11 mouse cellular contexts compared by ENCODE assay signal in genomic region chr9:115214572-115215571, GRCm38 (mm10).
DNase-seq lines count a peak whose midpoint lies in the region; ATAC-seq and TF ChIP-seq lines count a peak whose summit lies in the region.
"Had no signal": no experiment of that assay in that cellular context is flagged by ENCODE, and none has a peak within 500 bp of the region (broad histone marks: within the 10 kb centered on the region; RNA-seq: fewer than 3 reads in every experiment).

No protein-coding gene starts in this region.

- H3K4me1 ChIP-seq in heart, embryonic 16.5 days (ENCODE audit: control insufficient read depth, insufficient read depth, low read length): peaks cover 8% of the 10 kb centered on the region
- peaks cover 11% of the 10 kb centered on the region; the same call in 1 of the 2 replicates for H3K4me1 ChIP-seq in lung, postnatal 0 days (ENCODE audit: insufficient read depth, low read depth, low read length)
- no peaks in the 10 kb centered on the region; the same call in 1 of the 2 replicates for H3K4me1 ChIP-seq in lung, adult 2 months (ENCODE audit: control insufficient read depth, insufficient read depth, low read length)
- H3K4me1 ChIP-seq in limb, embryonic 15.5 days: peaks cover 25% of the 10 kb centered on the region
- H3K4me1 ChIP-seq in forebrain, embryonic 13.5 days: peaks cover 17% of the 10 kb centered on the region

- no peak for DNase-seq in heart, postnatal 10 days
- DNase-seq in lung, postnatal 0 days (ENCODE audit: low spot score): peak; percentile 40
- no peak for DNase-seq in lung, adult 2 months
- peak; percentile 39 for DNase-seq in embryo, embryonic 10.5 days (ENCODE audit: low spot score)
- DNase-seq in adrenal gland, adult 2 months: no peak
- DNase-seq: gastrocnemius, postnatal 14 days; layer of hippocampus, postnatal 36 days; right cerebral cortex, postnatal 4 days had no signal

- no peaks in the 10 kb centered on the region for H3K27me3 ChIP-seq in heart, embryonic 16.5 days (ENCODE audit: control insufficient read depth, insufficient read depth, low read length)
- no peaks in the 10 kb centered on the region for H3K27me3 ChIP-seq in lung, postnatal 0 days (replicated peaks; ENCODE audit: insufficient read depth, low read length)
- H3K27me3 ChIP-seq in limb, embryonic 15.5 days: no peaks in the 10 kb centered on the region
- no peaks in the 10 kb centered on the region for H3K27me3 ChIP-seq in forebrain, embryonic 13.5 days

- TF ChIP-seq EP300 in lung, postnatal 0 days (IDR thresholded peaks at IDR 0.05): no peak

- 20% methylated on average over 7 of the region's 7 CpGs for WGBS in heart, embryonic 16.5 days
- 21% methylated on average over 7 of the region's 7 CpGs for WGBS in lung, postnatal 0 days
- WGBS in lung, adult 2 months: 30% methylated on average over 7 of the region's 7 CpGs
- whole genome bisulfite sequencing in limb, embryonic 15.5 days: 21% methylated on average over 7 of the region's 7 CpGs
- WGBS in forebrain, embryonic 13.5 days: 26% methylated on average over 7 of the region's 7 CpGs

- H3K4me2 ChIP-seq in heart, embryonic 16.5 days (ENCODE audit: low read depth, low read length): no peak overlapping the region; the same call in 1 of the 2 replicates
- H3K4me2 ChIP-seq in lung, postnatal 0 days (replicated peaks; ENCODE audit: low read depth, low read length): no peak overlapping the region
- no peak overlapping the region for H3K4me2 ChIP-seq in limb, embryonic 15.5 days
- no peak overlapping the region for H3K4me2 ChIP-seq in forebrain, embryonic 13.5 days

- intact Hi-C loops in heart, postnatal 10 days (cut with DNase I): no loop called here

- ATAC-seq in heart, embryonic 16.5 days (replicated peaks; ENCODE audit: extremely low read depth, insufficient read depth, low FRiP score): 0 out of 2 replicates have a peak, but pooled peaks have one; percentile 25
- ATAC-seq in lung, postnatal 0 days: peak; percentile 34
- no peak for ATAC-seq in limb, embryonic 15.5 days (ENCODE audit: insufficient number of reproducible peaks, low FRiP score, low TSS enrichment, low read depth)
- ATAC-seq in forebrain, embryonic 13.5 days: no peak

- no peak for TF ChIP-seq POLR2A in lung, adult 2 months (IDR thresholded peaks at IDR 0.05; ENCODE audit: borderline replicate concordance, extremely low read depth, low read depth, low read length)

- no peaks in the 10 kb centered on the region for H3K36me3 ChIP-seq in heart, embryonic 16.5 days (ENCODE audit: control insufficient read depth, insufficient read depth)
- H3K36me3 ChIP-seq in lung, postnatal 0 days (ENCODE audit: insufficient read depth, low read length): no peaks in the 10 kb centered on the region
- H3K36me3 ChIP-seq in limb, embryonic 15.5 days: no peaks in the 10 kb centered on the region
- H3K36me3 ChIP-seq in forebrain, embryonic 13.5 days (ENCODE audit: poor library complexity, severe bottlenecking): no peaks in the 10 kb centered on the region

- no peaks in the 10 kb centered on the region for H3K9me3 ChIP-seq in heart, embryonic 16.5 days (replicated peaks; ENCODE audit: control insufficient read depth, low read length)
- H3K9me3 ChIP-seq in lung, postnatal 0 days (ENCODE audit: low read length): no peaks in the 10 kb centered on the region; the same call in 1 of the 2 replicates
- H3K9me3 ChIP-seq in limb, embryonic 15.5 days: no peaks in the 10 kb centered on the region
- peaks cover 5% of the 10 kb centered on the region; the same call in 1 of the 2 replicates for H3K9me3 ChIP-seq in forebrain, embryonic 13.5 days (replicated peaks)

- peak; percentile 39 for TF ChIP-seq CTCF in lung, postnatal 0 days (IDR thresholded peaks at IDR 0.05)
- TF ChIP-seq CTCF in lung, adult 2 months (IDR thresholded peaks at IDR 0.05; ENCODE audit: insufficient read depth, low read length): no peak

- 0 out of 2 replicates have a peak overlapping the region, but pooled peaks have one; percentile 21 for H3K27ac ChIP-seq in heart, embryonic 16.5 days (ENCODE audit: low read length)
- no peak overlapping the region for H3K27ac ChIP-seq in lung, postnatal 0 days (ENCODE audit: low read length)
- H3K27ac ChIP-seq in limb, embryonic 15.5 days: 0 out of 2 replicates have a peak overlapping the region, but pooled peaks have one; percentile 18
- no peak overlapping the region for H3K27ac ChIP-seq in forebrain, embryonic 13.5 days

- H3K4me3 ChIP-seq in heart, embryonic 16.5 days (ENCODE audit: low read length): no peak overlapping the region
- H3K4me3 ChIP-seq in lung, postnatal 0 days (ENCODE audit: low read depth, low read length): no peak overlapping the region
- no peak overlapping the region for H3K4me3 ChIP-seq in lung, adult 2 months (replicated peaks; ENCODE audit: extremely low read depth, low read depth, low read length)
- no peak overlapping the region for H3K4me3 ChIP-seq in limb, embryonic 15.5 days
- no peak overlapping the region for H3K4me3 ChIP-seq in forebrain, embryonic 13.5 days

- no peak overlapping the region for H3K9ac ChIP-seq in heart, embryonic 16.5 days (ENCODE audit: low read length)
- H3K9ac ChIP-seq in lung, postnatal 0 days (replicated peaks; ENCODE audit: low read depth): no peak overlapping the region
- H3K9ac ChIP-seq in limb, embryonic 15.5 days: no peak overlapping the region
- H3K9ac ChIP-seq in forebrain, embryonic 13.5 days: no peak overlapping the region

Comparison
In these comparisons a context has a peak if more than half of its experiments do, and no peak if none do; other contexts are left out.
1. DNase-seq: peak in lung, postnatal 0 days (single experiment) and embryo, embryonic 10.5 days (single experiment); none in heart, postnatal 10 days (0 of 2), lung, adult 2 months (single experiment) and adrenal gland, adult 2 months (single experiment).
2. ATAC-seq: peak in heart, embryonic 16.5 days (single experiment) and lung, postnatal 0 days (single experiment); none in limb, embryonic 15.5 days (single experiment) and forebrain, embryonic 13.5 days (single experiment).
3. H3K27ac ChIP-seq: peak in heart, embryonic 16.5 days (single experiment) and limb, embryonic 15.5 days (single experiment); none in lung, postnatal 0 days (single experiment) and forebrain, embryonic 13.5 days (single experiment).